Mouse (Mus musculus): Measurements from ENCODE around the gene Cst6.

Gene Cst6

DNA sequence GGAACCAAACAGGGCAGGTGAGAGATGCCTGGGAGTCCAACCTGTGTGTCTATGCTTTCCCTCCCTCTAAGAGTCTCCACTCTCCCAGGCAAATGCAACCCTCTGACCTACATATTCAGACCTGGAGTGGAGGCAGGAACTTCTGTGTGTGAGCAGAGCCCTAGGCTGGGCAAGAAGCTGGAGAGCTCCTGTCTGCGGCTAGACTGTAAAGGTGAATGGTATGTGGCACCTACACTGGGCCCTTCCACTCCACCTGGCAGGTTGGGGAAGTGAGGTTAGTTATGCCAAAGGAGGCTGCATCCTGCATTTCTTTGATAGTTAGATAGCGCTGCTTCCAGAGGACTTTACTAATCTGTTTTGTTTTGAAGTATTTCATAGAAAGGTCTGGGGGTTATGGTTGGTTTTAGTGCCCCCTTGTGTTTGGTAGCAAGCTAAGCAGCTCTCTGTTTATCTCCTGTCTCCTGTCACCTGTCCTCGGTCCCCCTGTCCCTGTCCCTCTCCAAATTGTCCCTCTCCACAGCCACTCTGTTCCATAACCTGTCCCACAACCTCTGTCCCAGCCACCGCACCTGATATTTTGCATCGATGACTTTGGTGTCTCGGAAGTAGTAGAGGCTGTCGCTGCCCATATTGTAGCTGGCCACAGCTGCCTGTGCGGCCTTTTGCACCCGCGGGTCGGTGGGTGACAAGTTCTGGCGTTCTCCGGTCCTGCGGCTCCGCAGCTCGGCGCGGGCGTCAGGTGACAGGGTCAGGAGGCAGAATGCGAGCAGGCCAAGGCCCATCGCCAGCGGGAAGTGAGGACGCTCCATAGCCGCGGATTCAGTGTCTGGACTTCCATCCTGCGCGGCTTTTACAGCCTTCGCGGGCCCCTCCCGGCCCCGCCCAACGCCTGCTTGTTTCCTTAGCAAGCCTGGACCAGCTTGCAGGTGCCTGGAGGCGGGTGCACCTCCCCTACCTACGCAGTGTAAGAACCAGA lies 560 bp downstream of the Cst6 start:
- peak; percentile 47 for DNase-seq (ENCODE audit: low read depth, low spot score)

DNA sequence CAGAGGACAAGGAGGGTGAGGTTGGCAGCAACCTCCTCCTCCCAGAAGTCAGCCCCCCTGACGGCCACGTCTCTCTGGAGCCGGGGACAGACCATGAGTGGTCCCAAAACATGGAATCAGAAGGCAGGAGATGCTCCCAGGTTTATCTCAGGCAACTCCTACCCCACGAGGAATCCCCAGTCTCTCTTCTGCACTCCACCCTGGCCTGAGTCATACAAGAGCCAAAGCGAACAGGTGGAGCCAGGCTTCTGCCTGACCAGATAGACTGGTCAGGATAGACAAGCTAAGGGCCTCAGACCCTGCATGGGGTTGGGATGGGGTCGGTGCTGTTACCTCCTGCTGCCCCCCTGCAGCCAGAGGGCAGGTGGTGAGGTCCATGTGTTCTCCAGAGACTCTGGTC lies 1.3 kb downstream of the Cst6 start:
- no peak for DNase-seq (ENCODE audit: low read depth, low spot score)

DNA sequence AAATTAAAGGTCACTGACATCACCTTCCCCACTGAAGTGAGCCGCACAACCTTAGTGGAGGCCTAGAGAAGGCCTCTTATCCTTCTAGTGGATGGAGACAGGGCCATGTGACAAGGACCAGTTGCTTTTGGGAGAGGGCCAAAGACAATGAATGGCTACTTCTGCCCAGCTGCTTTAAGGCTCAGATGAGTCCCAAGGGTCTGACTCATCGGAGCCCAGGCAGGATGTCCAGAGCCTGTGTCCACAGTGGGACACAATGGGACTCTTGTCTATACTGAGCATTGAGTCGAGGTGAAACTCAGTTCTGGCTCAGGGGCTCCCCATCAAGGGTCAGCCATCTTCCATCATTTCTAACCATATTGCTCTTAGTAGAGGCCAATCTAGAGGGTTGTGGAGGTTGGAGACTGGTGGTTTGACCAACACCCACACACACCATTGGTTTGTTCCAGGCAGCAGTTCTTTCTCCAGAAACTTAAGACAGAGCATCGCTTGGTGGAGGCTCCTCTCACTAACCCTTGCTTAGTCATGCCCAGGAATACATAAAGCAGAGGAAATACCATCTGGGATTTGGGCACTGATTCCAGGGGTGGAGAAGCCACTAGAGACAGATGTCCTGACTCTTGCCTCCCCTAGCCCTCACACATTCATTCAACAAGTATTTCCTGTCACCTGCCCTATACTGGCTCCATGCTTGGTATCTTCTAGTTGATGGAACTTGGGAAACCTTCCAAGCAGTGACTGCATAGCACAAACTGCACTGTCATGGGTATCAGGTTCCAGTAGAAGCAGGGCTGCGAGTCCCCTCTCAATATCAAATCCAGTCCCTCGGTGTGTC lies 3.9 kb downstream of the Cst6 start:
- no peak for DNase-seq (ENCODE audit: low read depth, low spot score)

DNA sequence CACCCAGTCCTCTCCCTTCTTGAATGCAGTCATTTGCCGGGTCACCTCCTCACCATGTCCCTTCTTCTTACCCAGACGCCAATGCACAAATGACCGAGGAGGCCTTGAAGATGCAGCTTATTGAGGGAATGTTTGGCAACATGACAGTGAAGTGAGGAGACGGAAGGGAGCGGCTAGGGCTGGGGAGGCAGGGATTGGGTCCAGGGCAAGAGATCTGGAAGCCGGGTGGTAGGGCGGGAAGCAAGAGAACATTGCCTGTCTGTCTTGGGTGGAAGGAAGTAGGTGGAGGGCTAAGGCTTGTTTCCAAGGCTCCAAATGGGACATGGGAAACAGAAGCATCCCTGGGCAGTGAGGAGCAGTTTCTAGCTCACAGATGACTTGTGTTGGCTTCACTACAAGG lies 8.0 kb downstream of the Cst6 start:
- DNase-seq (ENCODE audit: low read depth, low spot score), result no peak

DNA sequence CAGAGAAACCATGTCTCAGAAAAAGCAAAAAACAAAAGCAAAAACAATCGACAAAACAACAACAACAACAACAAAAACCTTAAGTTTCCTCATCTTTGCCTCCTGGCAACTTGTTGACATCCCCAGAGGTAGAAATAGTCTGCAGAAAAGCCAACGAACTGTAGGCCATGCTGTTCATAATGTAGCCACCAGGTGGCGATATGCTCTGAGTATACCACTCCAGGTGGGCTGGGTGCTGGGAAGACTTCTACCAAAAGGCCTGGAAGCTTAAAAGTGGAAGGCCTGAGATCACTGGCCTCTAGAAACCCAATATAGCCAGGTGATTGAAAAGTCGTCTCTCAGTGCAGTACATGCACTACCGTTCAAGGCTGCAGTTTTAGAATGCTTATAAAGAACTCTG lies 11.4 kb downstream of the Cst6 start:
- peak; percentile 82 for DNase-seq (ENCODE audit: low read depth, low spot score)

DNA sequence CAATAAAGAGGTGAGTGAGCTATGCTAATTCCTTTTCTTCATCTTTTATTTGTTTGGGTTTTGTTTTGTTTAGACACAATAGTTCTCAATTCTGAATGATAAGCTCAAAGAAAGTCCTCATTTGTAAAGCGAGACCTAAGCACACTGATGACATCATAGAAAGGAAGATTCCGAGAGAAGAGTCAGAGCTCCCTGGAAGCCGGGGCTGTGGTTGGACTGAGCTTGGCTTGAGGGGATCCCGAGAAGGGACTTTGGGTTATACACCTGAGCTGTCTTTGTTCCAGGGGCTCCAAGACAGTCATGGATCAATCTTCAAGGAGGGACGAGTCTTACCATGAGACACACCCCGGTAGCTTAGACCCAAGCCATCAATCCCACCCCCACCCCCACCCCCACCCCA lies 13.9 kb downstream of the Cst6 start, which contains the start of gene Catsper1:
Catsper1 (plus strand) TSS at position 301 of the 400 bp plus-strand sequence.
- DNase-seq (ENCODE audit: low read depth, low spot score), result no peak

DNA sequence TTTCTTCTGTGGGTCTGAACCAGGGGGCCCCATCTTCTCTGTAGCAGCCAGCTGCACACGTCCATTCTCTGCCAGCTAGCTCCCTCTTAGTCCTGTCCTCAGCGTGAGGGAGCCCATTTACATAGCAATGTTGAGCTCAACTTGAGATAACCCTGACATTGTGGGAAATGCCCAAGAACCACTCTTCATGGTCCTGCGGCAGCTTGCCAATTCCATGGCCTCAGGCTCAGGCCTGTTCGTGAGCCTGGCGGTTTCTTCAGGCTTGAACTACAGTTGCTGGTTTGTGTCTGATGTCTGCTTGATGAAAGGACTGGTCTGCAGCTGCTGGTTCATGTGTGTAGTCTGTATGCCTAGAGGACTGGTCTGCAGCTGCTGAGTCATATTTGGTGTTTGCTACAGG lies 14.6 kb downstream of the Cst6 start:
- no peak for DNase-seq (ENCODE audit: low read depth, low spot score)

DNA sequence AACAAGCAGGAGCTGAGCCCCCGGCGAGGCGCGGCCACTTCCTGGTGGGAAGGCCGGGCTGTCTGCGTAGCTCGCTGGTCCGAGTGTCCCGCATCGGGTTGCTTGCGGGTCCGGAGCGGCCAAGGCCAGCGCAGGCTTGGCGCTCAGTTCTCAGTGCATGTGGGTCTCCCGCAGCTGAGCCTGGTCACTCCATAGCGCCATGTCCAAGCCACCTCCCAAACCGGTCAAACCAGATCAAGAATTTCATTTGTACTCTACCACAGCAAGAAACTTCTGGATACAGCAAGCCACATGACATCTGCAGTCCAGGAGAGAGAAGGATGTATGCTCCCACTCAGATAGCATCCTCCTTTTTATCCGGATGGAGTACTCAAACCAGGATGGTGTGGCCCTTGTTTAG lies 21.4 kb downstream of the Cst6 start:
- DNase-seq (ENCODE audit: low read depth, low spot score), result no peak

DNA sequence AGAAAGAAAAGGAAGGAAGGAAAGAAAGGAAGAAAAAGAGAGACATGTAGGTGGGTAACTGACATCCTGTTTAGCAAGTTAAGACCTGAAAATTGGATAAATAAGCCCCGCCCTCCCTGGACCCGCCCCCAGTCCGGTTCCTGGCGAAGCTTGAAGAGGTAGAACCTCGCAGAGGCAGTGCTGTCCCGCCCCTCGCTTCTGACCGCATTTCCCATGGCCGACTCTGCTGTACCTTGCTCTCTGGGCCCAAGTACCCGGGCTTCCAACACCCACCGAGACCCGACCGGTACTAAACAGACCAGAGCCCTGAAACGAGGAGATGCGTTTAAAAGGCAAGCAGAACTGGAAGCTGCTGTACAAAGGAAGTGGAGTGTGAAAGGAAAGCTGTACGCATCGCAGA lies 25.6 kb downstream of the Cst6 start:
- peak; percentile 60 for DNase-seq (ENCODE audit: low read depth, low spot score)

DNA sequence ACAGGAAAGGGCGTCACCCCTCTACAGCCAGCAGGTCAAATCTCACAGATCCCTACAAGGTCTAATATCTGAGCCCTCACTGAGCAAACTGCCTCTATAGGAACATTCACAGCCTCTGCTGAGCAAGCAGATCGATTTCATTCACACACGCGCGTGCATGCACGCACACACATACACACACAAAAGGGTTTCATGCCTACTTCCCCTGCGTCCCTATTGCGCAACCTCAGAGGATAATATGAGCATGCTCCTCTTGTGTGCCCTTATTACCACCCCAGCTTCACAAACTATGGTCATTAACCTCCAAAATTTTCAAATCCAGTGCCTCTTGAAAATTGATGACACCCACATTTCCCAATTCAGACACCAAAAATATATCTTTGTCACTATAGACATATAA lies 36.2 kb downstream of the Cst6 start:
- no peak for DNase-seq (ENCODE audit: low read depth, low spot score)

DNA sequence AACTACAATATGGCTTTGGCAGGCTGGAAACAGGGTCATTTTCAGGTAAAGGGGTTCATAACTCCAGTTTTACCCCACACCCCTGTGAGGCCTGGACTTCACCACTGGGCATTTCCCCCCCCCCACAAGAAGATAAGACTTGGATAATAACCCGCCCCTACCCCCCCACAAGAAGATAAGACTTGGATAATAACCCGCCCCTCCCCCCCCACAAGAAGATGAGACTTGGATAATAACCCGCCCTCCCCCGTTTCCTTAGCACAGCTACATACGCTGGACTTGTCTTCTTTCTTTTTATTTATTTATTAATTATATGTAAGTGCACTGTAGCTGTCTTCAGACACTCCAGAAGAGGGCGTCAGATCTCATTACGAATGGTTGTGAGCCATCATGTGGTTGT lies 40.3 kb downstream of the Cst6 start:
- DNase-seq (ENCODE audit: low read depth, low spot score), result peak; percentile 68

DNA sequence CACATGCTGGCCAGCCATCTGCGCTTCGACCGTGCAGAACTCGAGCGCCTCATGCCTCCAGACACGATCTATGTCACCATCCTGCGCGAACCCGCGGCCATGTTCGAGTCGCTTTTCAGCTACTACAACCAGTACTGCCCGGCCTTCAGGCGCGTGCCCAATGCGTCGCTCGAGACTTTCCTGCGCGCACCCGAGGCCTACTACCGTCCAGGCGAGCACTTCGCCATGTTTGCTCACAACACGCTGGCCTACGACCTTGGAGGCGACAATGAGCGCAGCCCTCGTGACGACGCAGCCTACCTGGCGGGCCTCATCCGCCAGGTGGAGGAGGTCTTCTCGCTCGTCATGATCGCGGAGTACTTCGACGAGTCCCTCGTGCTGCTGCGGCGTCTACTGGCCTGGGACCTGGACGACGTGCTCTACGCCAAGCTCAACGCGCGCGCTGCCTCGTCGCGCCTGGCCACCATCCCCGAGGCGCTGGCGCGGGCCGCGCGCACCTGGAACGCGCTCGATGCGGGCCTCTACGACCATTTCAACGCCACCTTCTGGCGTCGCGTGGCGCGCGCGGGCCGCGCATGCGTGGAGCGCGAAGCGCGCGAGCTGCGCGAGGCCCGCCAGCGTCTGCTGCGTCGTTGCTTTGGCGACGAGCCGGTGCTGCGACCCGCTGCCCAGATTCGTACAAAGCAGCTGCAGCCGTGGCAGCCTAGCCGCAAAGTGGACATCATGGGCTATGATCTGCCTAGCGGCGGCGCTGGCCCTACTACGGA lies 42.2 kb downstream of the Cst6 start:
- peak; percentile 83 for DNase-seq (ENCODE audit: low read depth, low spot score)

DNA sequence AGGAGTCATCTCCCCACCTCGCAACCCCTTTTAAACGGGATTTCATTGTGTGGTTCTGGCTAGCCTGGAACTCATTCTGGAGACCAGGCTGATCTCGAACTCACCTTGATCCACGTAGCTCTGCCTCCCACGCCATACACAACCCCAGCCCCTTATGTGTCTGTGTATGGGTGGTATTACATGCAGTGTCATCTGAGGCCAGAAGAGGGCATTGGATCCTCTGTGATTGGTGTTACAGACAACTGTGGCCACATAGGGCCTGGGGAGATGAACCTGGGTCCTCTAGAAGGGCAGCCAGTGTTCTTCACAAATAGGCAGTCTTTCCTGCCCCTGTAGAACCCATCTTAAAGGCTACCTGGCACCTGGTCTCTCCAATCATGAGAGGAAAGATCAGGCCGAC lies 43.1 kb downstream of the Cst6 start:
- peak; percentile 87 for DNase-seq (ENCODE audit: low read depth, low spot score)

DNA sequence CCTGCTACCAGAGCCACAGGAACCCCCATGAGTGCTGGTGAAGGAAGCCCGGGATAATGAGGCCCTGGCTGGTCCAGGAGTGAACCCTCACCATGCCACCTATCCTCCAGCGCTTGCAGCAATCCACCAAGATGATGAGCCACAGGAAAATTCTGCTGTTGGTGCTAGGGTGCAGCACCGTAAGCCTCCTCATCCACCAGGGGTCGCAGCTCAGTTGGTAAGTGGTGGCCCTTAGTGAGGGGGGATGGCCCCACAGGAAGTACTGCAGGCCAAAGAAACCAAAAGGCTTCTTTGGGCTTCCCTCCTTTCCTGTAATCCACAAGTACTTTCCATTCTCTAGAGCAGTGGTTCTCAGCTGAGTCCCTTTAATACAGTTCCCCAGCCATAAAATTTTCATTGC lies 46.9 kb downstream of the Cst6 start:
- DNase-seq (ENCODE audit: low read depth, low spot score), result peak; percentile 89

DNA sequence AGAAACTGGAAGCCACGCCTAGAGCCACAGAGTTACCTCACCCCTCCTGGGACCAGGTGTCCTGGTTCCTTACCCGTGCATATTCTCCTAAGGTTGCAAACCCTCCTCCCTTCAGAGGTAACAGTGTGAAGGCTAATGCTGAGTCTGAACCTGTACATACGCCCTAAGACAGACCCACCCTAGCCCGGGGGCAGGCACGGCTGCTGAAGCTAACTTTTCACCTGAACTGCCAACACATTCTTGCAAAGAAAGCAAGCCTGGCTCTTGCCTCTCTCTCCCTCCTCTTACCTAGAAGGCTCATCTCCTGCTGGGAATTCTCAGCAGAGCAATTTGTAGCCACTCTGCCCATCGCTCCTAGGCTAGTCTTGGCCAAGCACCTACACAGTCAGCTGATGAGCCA lies 48.8 kb downstream of the Cst6 start:
- DNase-seq (ENCODE audit: low read depth, low spot score), result no peak

DNA sequence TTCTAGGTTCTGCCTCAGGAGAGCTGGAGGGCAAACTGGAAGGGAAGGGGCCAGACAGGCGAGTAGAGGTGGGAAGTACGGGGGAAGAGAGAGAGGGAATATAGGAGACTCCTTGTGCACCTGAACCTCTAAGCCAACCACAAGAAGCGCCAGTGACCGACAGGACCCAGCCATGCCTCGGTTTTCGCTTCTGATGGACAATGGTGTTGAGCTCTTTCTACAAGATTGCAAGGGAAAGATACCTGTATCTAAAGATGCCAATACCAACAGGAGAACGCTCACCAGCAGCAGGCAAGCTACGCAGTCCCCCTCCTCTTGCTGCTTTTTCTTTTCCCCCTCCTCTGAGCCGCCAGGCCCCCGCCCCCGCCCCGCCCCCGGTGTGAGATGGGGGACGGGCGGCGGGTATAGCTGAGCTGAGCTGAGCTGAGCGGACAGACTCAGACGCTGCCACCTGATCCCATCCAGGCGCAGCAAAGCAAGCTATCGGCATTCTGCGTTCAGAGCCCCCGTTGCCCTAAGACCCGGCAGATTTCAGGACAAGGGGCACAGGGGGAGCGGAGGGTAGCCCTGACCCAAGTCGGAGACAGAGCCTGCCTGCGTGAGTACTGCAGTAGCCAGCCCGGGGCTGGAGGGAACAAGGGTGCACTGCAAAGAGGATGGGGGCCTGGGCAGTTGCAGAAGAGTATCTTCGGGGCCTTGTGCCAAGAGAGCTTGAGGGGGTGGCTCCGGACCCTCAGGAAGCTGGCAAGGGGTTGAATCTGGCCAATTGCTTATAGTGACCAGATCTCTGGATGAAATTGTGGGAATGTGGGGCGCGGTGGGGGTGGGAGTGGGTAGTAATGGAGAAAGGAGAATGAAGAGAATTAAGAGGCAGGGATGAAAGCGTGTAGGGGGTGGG lies 51.2 kb downstream of the Cst6 start, which contains the start of gene Gal3st3:
Gal3st3 (plus strand) TSS at position 429 of the 898 bp plus-strand sequence.
- DNase-seq (ENCODE audit: low read depth, low spot score), result peak; percentile 43

DNA sequence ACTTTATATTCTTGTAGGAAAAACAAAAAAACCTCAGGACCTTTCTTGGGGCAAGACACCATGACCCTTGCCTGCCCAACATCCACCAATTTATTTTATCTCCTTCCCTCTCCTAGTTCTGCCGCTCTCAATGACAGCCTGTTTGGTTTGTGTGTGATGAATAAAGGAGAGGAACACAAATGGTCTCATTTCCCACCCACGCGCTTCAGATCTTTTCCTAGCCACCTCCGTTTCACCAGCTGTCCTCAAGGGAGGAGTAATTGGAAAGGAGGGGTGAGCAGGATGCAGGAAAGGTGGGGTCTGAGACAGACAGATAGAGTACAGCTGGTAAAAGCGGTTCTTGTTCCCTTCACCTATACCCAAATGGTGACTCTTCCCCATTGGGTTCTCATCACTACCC lies 52.7 kb downstream of the Cst6 start:
- DNase-seq (ENCODE audit: low read depth, low spot score), result no peak

DNA sequence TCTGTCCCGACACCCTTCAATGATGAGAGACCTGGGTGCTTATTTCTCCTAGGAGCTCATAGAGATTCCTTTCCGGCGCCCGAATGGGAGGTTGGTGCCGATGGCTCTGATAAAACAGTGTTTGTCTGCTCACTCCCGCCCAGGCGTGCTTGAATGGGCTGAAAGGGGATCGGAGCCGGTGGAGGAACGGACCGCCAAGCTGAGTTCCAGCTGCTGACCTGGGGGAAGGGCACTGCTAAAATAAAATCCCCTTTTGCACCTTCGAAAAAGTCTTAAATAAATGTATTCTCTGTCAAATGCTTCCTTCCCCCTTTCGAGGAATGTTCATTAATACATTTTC lies 53.7 kb downstream of the Cst6 start:
- no peak for DNase-seq (ENCODE audit: low read depth, low spot score)

DNA sequence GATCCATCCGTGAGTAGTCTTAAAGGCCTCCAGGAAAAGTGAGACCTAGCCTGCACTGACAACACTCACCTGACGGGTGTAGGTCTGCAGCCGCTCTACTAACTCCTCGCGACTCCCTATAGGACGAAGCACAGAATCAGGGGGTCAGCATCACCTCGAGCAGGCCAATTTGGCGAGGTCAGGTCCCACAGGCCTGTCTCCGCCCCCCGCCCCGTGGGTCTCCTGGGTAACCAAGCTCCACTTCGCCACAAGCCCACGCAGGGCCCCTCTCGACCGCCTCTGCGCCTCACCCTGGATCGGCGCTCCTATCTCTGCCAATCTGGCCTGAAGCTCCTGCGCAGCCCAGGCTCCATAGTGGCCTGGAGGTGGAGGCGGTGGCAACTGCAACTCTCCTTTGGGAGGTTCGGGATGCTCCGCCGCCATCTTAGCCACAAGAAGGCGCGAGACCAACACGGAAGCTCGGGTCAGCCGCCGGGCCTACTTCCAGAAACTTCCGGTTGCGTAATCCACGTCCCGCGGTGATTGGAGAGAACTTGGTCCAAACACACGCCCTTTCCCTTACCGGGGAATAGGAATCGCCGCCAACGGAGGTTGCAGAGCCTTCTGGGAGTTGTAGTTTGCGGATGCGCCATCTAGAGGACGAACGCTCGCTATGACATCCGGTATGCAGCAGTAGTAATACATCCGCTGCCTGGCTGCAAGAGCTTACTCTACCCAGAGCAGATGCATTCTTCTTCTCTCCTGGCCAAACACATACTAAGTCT lies 54.2 kb downstream of the Cst6 start, which contains the start of gene Sf3b2:
Sf3b2 (minus strand) TSS at position 484 of the 764 bp plus-strand sequence.
- DNase-seq (ENCODE audit: low read depth, low spot score), result peak; percentile 100
